Mouse (Mus musculus): ENCODE results near the gene Dcbld1. TPM values are rescaled to one million over a fixed set of nuclear protein-coding genes. Genes with fewer than 3 reads are reported as not detected.

Gene Dcbld1
- polyA plus RNA-seq, 1 experiment: 4.2 TPM

DNA sequence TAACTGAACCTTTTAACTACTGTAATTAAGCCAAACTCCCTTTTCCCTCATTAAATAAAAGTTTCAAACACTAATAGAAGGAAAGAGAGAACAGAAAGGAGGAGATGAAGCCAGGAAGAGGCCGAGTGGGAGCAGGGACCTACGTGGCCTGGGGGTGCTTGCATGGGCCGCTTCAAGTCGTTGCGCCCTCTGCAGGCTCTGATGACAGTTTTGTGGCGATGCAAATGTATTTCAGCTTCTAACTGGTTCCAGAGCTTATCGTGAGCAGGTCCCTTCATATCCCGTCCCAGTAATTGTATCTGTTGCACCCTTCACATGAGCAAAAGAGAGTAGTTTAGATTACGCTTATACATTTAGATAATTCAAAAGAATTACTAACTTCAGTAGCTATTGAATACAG lies 119.8 kb downstream of the Dcbld1 start:
- peaks cover 29% of the 10 kb centered on the region for H3K36me3 ChIP-seq (ENCODE audit: control insufficient read depth, insufficient read depth)
- H3K27me3 ChIP-seq (ENCODE audit: control insufficient read depth, insufficient read depth, insufficient read length): no peaks in the 10 kb centered on the region
- no peak overlapping the region for H3ac ChIP-seq (ENCODE audit: control insufficient read depth, insufficient read length)
- no peak overlapping the region for H3K4me2 ChIP-seq (ENCODE audit: low read depth)
- TF ChIP-seq REST (IDR thresholded peaks at IDR 0.05; ENCODE audit: insufficient read depth, insufficient read length): no peak
- TF ChIP-seq E2F4 (IDR thresholded peaks at IDR 0.05; ENCODE audit: insufficient read depth): no peak
- TF ChIP-seq TCF3 (IDR thresholded peaks at IDR 0.05; ENCODE audit: insufficient read length, low read depth): no peak
- no peak for TF ChIP-seq MYOD1 (IDR thresholded peaks at IDR 0.05; ENCODE audit: control insufficient read depth in 1 of 3, insufficient read length in 2 of 3, low read depth in 2 of 3)
- no peak for TF ChIP-seq POLR2A (IDR thresholded peaks at IDR 0.05; ENCODE audit: insufficient read length, low read depth)
- no peak for TF ChIP-seq POLR2AphosphoS2 (IDR thresholded peaks at IDR 0.05; ENCODE audit: insufficient read length, low read depth)
- no peak for TF ChIP-seq USF1 (IDR thresholded peaks at IDR 0.05; ENCODE audit: low read depth)
- no peak for TF ChIP-seq SRF (IDR thresholded peaks at IDR 0.05; ENCODE audit: control insufficient read depth, insufficient read length, low read depth)
- TF ChIP-seq MYOG (IDR thresholded peaks at IDR 0.05; ENCODE audit: control insufficient read depth in 1 of 3, insufficient read depth in 1 of 3, insufficient read length in 2 of 3, low read depth in 2 of 3): no peak
- TF ChIP-seq TCF12 (IDR thresholded peaks at IDR 0.05; ENCODE audit: insufficient read depth, poor library complexity, severe bottlenecking): no peak
- no peak for TF ChIP-seq CEBPB (IDR thresholded peaks at IDR 0.05; ENCODE audit: insufficient read depth, poor library complexity, severe bottlenecking)
- TF ChIP-seq MAX (IDR thresholded peaks at IDR 0.05; ENCODE audit: low read depth): no peak
- no peak overlapping the region for H3K4me3 ChIP-seq
- no peaks in the 10 kb centered on the region for H3K79me2 ChIP-seq (ENCODE audit: control insufficient read depth, insufficient read depth)

DNA sequence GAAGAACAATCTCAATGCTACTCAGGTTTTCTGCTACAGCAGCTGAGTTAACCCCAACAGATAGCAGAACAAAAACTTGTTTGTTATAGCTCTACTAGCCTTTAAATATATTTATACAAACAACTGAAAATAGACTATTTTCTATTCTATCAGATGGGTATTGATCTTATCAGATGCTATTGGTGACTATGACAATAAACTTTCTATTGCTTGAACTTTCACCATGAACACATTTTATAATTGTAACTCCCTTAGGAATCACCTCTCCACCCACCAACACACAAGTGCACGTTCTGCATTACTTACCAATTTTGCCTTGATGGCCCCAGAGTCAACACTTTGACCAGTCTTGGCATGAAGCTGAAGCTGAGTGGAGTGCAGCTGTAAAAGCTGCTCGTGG lies 125.0 kb downstream of the Dcbld1 start, which contains the start of gene Gm26741:
Gene Gm26741, plus strand, starts transcription at position 301 of the 400 bp plus-strand sequence.
- Histone ChIP-seq H3K4me2 (ENCODE audit: low read depth) (no peak within 1 kb of the TSS), H3K36me3 (ENCODE audit: control insufficient read depth, insufficient read depth) (peaks cover 6% of the 10 kb centered on the region), H3K4me3 (no peak within 1 kb of the TSS), H3ac (ENCODE audit: control insufficient read depth, insufficient read length) (no peak within 1 kb of the TSS), H3K27me3 (ENCODE audit: control insufficient read depth, insufficient read depth, insufficient read length) (no peaks in the 10 kb centered on the region), H3K79me2 (ENCODE audit: control insufficient read depth, insufficient read depth) (no peaks in the 10 kb centered on the region)
- no peak for TF ChIP-seq TCF3 (IDR thresholded peaks at IDR 0.05; ENCODE audit: insufficient read length, low read depth)

DNA sequence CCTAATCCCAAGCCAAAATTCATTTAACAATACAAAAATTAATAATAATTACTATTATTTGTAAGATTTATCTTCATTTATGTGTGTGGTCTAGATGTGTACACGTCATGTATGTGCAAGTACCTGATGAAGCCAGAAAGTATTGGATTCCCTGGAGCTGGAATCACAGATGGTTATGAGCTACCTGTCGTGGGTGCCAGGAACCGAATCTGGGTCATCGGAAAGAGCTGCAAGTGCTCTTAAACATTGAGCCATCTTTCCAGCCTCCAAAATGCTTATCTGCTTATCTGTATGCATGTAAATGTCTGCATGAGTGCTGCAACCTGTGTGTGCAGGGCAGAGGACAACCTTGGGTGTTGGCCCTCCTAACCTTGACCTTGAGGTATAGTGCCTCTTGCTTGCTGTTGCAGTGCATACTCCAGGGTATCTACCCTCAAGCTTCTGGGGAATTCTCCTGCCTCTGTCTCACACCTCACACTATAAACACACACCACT lies 126.9 kb downstream of the Dcbld1 start:
- H3K36me3 ChIP-seq (ENCODE audit: control insufficient read depth, insufficient read depth): peaks cover 6% of the 10 kb centered on the region
- no peak overlapping the region for H3ac ChIP-seq (ENCODE audit: control insufficient read depth, insufficient read length)
- no peaks in the 10 kb centered on the region for H3K27me3 ChIP-seq (ENCODE audit: control insufficient read depth, insufficient read depth, insufficient read length)
- H3K4me2 ChIP-seq (ENCODE audit: low read depth): no peak overlapping the region
- TF ChIP-seq REST (IDR thresholded peaks at IDR 0.05; ENCODE audit: insufficient read depth, insufficient read length) (no peak), E2F4 (IDR thresholded peaks at IDR 0.05; ENCODE audit: insufficient read depth) (no peak), CEBPB (IDR thresholded peaks at IDR 0.05; ENCODE audit: insufficient read depth, poor library complexity, severe bottlenecking) (no peak), USF1 (IDR thresholded peaks at IDR 0.05; ENCODE audit: low read depth) (no peak), MAX (IDR thresholded peaks at IDR 0.05; ENCODE audit: low read depth) (no peak), SRF (IDR thresholded peaks at IDR 0.05; ENCODE audit: control insufficient read depth, insufficient read length, low read depth) (no peak), POLR2AphosphoS2 (IDR thresholded peaks at IDR 0.05; ENCODE audit: insufficient read length, low read depth) (no peak), TCF12 (IDR thresholded peaks at IDR 0.05; ENCODE audit: insufficient read depth, poor library complexity, severe bottlenecking) (no peak), TCF3 (IDR thresholded peaks at IDR 0.05; ENCODE audit: insufficient read length, low read depth) (no peak), MYOG (IDR thresholded peaks at IDR 0.05; ENCODE audit: control insufficient read depth in 1 of 3, insufficient read depth in 1 of 3, insufficient read length in 2 of 3, low read depth in 2 of 3) (no peak), MYOD1 (IDR thresholded peaks at IDR 0.05; ENCODE audit: control insufficient read depth in 1 of 3, insufficient read length in 2 of 3, low read depth in 2 of 3) (no peak), POLR2A (IDR thresholded peaks at IDR 0.05; ENCODE audit: insufficient read length, low read depth) (no peak)
- H3K79me2 ChIP-seq (ENCODE audit: control insufficient read depth, insufficient read depth): peaks cover 5% of the 10 kb centered on the region
- H3K4me3 ChIP-seq: no peak overlapping the region

DNA sequence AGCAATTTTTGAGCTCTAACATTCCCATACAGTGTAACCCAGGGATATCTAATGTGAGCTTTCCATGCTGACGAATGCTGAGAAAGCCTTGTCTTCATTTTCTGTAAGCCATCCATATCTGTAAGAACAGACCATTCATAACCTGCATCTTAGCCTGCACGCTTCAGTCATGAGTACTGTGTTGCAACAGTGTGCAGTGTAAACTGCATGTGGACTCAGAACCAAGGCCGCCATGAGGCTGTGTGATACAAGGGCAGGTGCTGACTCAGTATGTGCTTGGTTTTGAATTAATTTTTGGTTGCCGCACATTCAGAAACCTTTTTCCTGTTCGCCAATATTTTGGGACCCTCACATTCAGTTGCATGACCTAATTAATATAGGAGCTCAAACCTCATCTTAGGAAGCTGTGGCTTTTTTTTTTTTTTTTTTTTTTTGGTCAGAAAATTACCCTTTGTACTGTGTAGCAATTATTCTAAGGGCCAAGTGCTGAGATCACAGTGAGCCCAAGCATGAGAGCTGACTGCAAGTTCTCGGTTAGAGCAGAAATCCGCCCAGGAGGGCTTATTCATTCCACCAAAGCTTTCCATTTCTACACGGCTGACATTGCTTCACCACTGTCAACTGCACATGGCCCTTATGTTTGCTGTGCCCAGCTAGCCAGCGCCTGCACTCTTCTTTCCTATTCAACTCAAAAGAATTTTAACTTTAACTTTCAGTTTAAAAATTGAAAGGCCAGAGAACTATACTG lies 127.6 kb downstream of the Dcbld1 start:
- peaks cover 8% of the 10 kb centered on the region for H3K79me2 ChIP-seq (ENCODE audit: control insufficient read depth, insufficient read depth)
- H3ac ChIP-seq (ENCODE audit: control insufficient read depth, insufficient read length): no peak overlapping the region
- H3K4me2 ChIP-seq (ENCODE audit: low read depth): no peak overlapping the region
- H3K36me3 ChIP-seq (ENCODE audit: control insufficient read depth, insufficient read depth): peaks cover 6% of the 10 kb centered on the region
- no peaks in the 10 kb centered on the region for H3K27me3 ChIP-seq (ENCODE audit: control insufficient read depth, insufficient read depth, insufficient read length)
- no peak overlapping the region for H3K4me3 ChIP-seq
- TF ChIP-seq MAX (IDR thresholded peaks at IDR 0.05; ENCODE audit: low read depth) (no peak), REST (IDR thresholded peaks at IDR 0.05; ENCODE audit: insufficient read depth, insufficient read length) (no peak), MYOG (IDR thresholded peaks at IDR 0.05; ENCODE audit: control insufficient read depth in 1 of 3, insufficient read depth in 1 of 3, insufficient read length in 2 of 3, low read depth in 2 of 3) (no peak), TCF12 (IDR thresholded peaks at IDR 0.05; ENCODE audit: insufficient read depth, poor library complexity, severe bottlenecking) (no peak), SRF (IDR thresholded peaks at IDR 0.05; ENCODE audit: control insufficient read depth, insufficient read length, low read depth) (no peak), TCF3 (IDR thresholded peaks at IDR 0.05; ENCODE audit: insufficient read length, low read depth) (no peak), USF1 (IDR thresholded peaks at IDR 0.05; ENCODE audit: low read depth) (no peak)

DNA sequence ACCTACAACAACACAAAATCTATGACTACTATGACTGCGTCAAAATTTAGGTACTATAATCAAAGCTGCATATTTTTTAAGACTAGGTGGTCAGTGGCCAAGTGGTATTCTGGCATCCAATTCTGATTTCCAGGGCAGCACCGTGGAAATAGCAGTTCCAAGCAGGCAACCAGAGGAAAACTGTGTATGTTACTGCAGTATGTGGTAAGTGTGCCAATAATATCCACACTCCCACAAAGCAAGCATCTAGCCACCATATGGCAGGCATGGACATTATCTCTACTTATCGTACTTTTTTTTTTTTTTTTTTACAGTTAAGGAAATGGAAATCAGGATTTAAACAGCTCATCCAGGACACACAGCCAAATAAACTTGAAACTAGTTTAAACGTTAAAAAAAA lies 135.0 kb downstream of the Dcbld1 start:
- Histone ChIP-seq H3K4me2 (ENCODE audit: low read depth) (no peak overlapping the region), H3K79me2 (ENCODE audit: control insufficient read depth, insufficient read depth) (peaks cover 43% of the 10 kb centered on the region), H3K27me3 (ENCODE audit: control insufficient read depth, insufficient read depth, insufficient read length) (no peaks in the 10 kb centered on the region), H3K36me3 (ENCODE audit: control insufficient read depth, insufficient read depth) (no peaks in the 10 kb centered on the region), H3ac (ENCODE audit: control insufficient read depth, insufficient read length) (no peak overlapping the region), H3K4me3 (no peak overlapping the region)
- TF ChIP-seq MAX (IDR thresholded peaks at IDR 0.05; ENCODE audit: low read depth) (no peak), SRF (IDR thresholded peaks at IDR 0.05; ENCODE audit: control insufficient read depth, insufficient read length, low read depth) (no peak), TCF12 (IDR thresholded peaks at IDR 0.05; ENCODE audit: insufficient read depth, poor library complexity, severe bottlenecking) (no peak), MYOG (IDR thresholded peaks at IDR 0.05; ENCODE audit: control insufficient read depth in 1 of 3, insufficient read depth in 1 of 3, insufficient read length in 2 of 3, low read depth in 2 of 3) (no peak)

Other genes starting within 250 kb of the Dcbld1 start
- 23.1 TPM for gene Vgll2, start 211.1 kb upstream of the Dcbld1 start, polyA plus RNA-seq (2012; fragmentation: generic; extraction: Trizol)
- gene Ros1, start 38.4 kb upstream of the Dcbld1 start, polyA plus RNA-seq (2012; fragmentation: generic; extraction: Trizol): 0.01 TPM
- gene Gm26741, start 125.1 kb downstream of the Dcbld1 start, polyA plus RNA-seq (2012; fragmentation: generic; extraction: Trizol): not detected
- gene Gopc, start 148.5 kb downstream of the Dcbld1 start, polyA plus RNA-seq (2012; fragmentation: generic; extraction: Trizol): 7.9 TPM
- gene Nepn, start 155.4 kb downstream of the Dcbld1 start, polyA plus RNA-seq (2012; fragmentation: generic; extraction: Trizol): 0.02 TPM
- gene Nus1, start 183.9 kb downstream of the Dcbld1 start, polyA plus RNA-seq (2012; fragmentation: generic; extraction: Trizol): 10.9 TPM

Data from myocyte (in vitro differentiated cells).